Mouse (Mus musculus) kidney, embryonic 16.5 days (tissue): ENCODE measurements at regions not wholly inside any gene's neighbourhood (a gene's known extent, or its start where the extent isn't known, plus 50 kb on each side); places are given as distances from the start of the nearest gene placed in this dataset.
A peak's percentile ranks its signal among the peaks of the same experiment; 100 is the strongest.

Experiments
- ATAC-seq: fragments of 200-750 bp; cut with Nextera tagmentation; 2 replicates; pipeline ENCODE4 v1.8.0; 2017; ENCODE audit warnings: moderate TSS enrichment; ENCODE audit not compliant: low FRiP score, low TSS enrichment
- H3K27ac ChIP-seq: fragments of 300-500 bp; sonication (generic); 2 replicates; pipeline ENCODE4 v1.5.1; 2014; ENCODE audit warnings: low read length
- H3K27me3 ChIP-seq: fragments of 300-500 bp; sonication (generic); 2 replicates; pipeline ENCODE4 v1.6.1; 2014; ENCODE audit warnings: low read length, control low read depth, mixed read lengths; ENCODE audit not compliant: insufficient read depth
- H3K36me3 ChIP-seq: fragments of 300-500 bp; sonication (generic); 2 replicates; pipeline ENCODE4 v1.6.1; 2014; ENCODE audit warnings: low read length, control low read depth, mixed read lengths; ENCODE audit not compliant: insufficient read depth
- H3K4me1 ChIP-seq: fragments of 300-500 bp; sonication (generic); 2 replicates; pipeline ENCODE4 v1.6.1; 2014; ENCODE audit warnings: low read length, control low read depth, mixed read lengths; ENCODE audit not compliant: insufficient read depth
- H3K4me2 ChIP-seq: fragments of 300-500 bp; sonication (generic); replicated peaks from 2 replicates; pipeline ENCODE4 v1.6.1; 2014; ENCODE audit warnings: low read depth, low read length
- H3K4me3 ChIP-seq: fragments of 300-500 bp; sonication (generic); 2 replicates; pipeline ENCODE4 v1.5.1; 2014; ENCODE audit warnings: mild to moderate bottlenecking, low read length
- H3K9ac ChIP-seq: fragments of 300-500 bp; sonication (generic); replicated peaks from 2 replicates; pipeline ENCODE4 v1.6.1; 2014; ENCODE audit warnings: low read length
- H3K9me3 ChIP-seq: fragments of 300-500 bp; sonication (generic); 2 replicates; pipeline ENCODE4 v1.6.1; 2016; ENCODE audit warnings: low read length, control low read depth
- WGBS: fragments of 180-500 bp; shearing (Covaris S2); extraction: QIAGEN DNeasy Blood & Tissue Kit; methylation state at CpG from one replicate; pipeline ENCODE4 v1.1.7; 2014; 5-methylcytosine and 5-hydroxymethylcytosine counted together

DNA sequence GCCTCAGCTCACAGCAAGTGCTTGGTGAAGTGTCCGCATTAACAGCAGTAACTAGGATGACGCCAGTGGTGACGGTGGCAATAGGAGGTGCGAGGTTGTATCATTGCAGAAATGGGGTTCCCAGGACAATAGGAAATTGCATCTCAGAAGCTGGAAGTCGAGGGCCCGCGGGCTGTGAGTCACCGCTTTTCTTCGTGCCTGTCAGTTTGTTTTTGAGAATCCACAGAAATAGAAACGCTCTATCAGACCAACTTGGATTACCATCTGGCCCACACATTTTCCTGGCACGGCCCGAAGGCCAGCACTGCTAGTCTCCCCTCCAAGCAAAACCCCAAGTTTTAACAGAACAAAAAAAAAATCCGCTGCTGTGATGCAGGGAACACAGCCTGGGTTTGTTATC, 395.1 kb upstream of the 3110018I06Rik start:
- no peak overlapping the region for H3K4me3 ChIP-seq
- WGBS: 86% methylated on average over 13 of the region's 13 CpGs
- H3K27ac ChIP-seq: no peak overlapping the region
- no peaks in the 10 kb centered on the region for H3K27me3 ChIP-seq
- no peak overlapping the region for H3K4me2 ChIP-seq
- no peaks in the 10 kb centered on the region for H3K36me3 ChIP-seq
- H3K9me3 ChIP-seq: no peaks in the 10 kb centered on the region
- no peak for ATAC-seq
- H3K9ac ChIP-seq: no peak overlapping the region
- H3K4me1 ChIP-seq: no peaks in the 10 kb centered on the region

DNA sequence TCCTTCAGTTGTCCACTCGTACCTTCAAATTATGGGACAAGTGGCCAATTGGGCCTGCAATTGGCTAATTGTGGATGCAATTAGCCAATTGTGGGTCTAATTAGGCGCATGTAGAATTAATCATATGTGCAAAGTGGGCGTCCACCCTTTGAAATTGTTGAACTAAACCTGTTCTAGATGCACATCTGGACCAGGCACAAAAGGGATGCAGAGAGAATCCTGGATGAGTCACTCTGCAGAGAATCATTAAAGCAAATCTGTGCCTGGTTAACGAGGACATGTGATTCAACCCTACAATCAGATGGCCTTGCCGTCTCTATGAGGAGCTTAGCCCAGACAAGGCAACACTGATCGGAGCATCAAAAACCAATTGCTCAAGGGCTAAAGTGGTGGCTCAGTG, 393.0 kb upstream of the 3110018I06Rik start:
- ATAC-seq: no peak
- Histone ChIP-seq H3K27me3 (no peaks in the 10 kb centered on the region), H3K9ac (no peak overlapping the region), H3K4me1 (no peaks in the 10 kb centered on the region), H3K4me2 (no peak overlapping the region), H3K4me3 (no peak overlapping the region), H3K36me3 (no peaks in the 10 kb centered on the region), H3K27ac (no peak overlapping the region), H3K9me3 (no peaks in the 10 kb centered on the region)
- WGBS: 74% methylated on average over 6 of the region's 6 CpGs

DNA sequence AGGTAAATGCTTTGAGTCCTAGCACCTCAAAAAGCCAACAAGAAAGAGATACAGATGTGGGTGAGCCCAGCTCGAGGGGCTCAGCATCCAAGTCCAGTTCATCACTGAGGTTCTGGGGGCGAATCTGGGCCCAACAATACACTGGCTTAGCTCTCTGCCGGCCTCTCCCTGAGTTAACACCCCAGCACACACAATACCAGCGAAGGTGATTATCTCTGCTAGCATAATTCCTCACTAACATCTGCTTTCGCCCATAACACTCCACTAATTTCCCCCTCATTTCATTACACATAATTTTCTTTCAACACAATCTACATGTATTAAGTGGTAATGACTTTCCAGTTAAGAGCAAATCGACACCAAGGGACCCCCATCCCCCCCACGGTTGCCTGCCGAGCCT, 383.9 kb upstream of the 3110018I06Rik start:
- H3K36me3 ChIP-seq: no peaks in the 10 kb centered on the region
- no peak for ATAC-seq
- H3K4me3 ChIP-seq: no peak overlapping the region
- no peak overlapping the region for H3K27ac ChIP-seq
- no peak overlapping the region for H3K9ac ChIP-seq
- H3K9me3 ChIP-seq: no peaks in the 10 kb centered on the region
- H3K4me1 ChIP-seq: no peaks in the 10 kb centered on the region
- WGBS: 53% methylated on average over 8 of the region's 8 CpGs
- H3K27me3 ChIP-seq: no peaks in the 10 kb centered on the region
- H3K4me2 ChIP-seq: no peak overlapping the region

DNA sequence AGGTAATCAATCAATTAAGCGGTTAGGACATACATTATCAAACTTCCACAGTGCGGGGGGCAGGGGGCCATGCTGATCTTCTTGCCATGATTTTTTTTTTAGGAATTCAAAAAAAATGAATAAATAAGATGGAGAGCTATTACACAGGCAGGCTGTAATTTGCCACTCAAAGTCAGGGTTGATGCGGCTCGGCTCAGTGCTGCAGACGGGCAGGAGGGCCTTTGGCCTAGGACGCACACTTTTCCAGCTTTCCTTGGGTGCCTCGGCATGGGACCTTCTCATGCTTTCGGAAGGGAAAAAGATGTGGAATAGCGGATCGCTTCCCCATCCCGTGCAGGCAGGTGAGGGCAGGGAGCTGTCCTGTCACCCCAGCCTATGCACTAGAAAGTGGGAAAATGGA, 383.4 kb upstream of the 3110018I06Rik start:
- no peaks in the 10 kb centered on the region for H3K27me3 ChIP-seq
- no peak for ATAC-seq
- no peak overlapping the region for H3K27ac ChIP-seq
- H3K4me3 ChIP-seq: no peak overlapping the region
- H3K4me2 ChIP-seq: no peak overlapping the region
- H3K9me3 ChIP-seq: no peaks in the 10 kb centered on the region
- H3K36me3 ChIP-seq: no peaks in the 10 kb centered on the region
- H3K4me1 ChIP-seq: no peaks in the 10 kb centered on the region
- H3K9ac ChIP-seq: no peak overlapping the region
- WGBS: 67% methylated on average over 11 of the region's 11 CpGs

DNA sequence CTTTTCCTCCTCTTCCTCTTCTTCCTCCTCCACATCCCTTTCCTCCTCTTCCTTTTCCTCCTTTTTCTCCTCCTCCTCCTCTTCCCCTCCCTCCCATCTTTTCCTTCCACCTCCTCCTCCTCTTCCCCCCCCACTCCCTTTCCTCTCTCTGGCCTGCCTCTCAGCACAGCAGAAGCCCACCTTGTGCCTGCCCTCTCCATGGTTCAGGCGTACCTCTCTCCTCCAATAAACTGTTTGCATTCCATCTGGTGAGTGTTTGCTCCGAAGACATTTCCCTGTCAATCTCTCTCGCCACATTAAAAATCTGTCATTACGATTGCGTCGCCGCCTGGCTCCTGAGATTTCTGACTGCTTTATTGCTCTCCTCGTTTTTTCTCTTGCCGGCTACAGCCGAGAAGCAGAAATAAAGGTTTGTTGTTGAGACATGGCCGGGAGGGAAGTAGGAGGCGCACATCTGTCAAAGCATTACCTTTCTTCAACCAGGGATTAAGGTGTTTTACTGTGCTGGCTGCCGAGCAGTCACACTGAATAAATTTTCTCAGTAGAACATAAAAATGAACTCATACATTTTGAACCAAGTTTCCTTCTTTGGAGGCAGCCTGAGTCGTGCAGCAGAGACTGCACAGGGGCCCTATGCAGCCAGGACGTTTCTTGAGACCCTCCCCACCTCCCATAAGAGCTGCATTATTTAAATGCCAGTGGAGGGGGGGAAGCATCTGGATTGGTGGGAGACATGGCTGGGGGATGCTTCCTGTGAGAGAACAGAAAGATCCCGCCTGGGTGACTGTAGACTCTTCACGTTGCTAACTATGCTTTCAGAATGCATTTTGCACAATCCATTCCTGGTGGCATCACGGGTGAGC, 376.3 kb upstream of the 3110018I06Rik start:
- H3K27ac ChIP-seq: no peak overlapping the region
- H3K4me1 ChIP-seq: no peaks in the 10 kb centered on the region
- 27% methylated on average over 18 of the region's 18 CpGs for WGBS
- peak overlapping the region; percentile 19; the same call in 1 of the 2 replicates for H3K4me2 ChIP-seq
- no peaks in the 10 kb centered on the region for H3K27me3 ChIP-seq
- H3K9me3 ChIP-seq: no peaks in the 10 kb centered on the region; the same call in 1 of the 2 replicates
- H3K36me3 ChIP-seq: no peaks in the 10 kb centered on the region
- no peak overlapping the region for H3K4me3 ChIP-seq
- no peak for ATAC-seq
- no peak overlapping the region for H3K9ac ChIP-seq

DNA sequence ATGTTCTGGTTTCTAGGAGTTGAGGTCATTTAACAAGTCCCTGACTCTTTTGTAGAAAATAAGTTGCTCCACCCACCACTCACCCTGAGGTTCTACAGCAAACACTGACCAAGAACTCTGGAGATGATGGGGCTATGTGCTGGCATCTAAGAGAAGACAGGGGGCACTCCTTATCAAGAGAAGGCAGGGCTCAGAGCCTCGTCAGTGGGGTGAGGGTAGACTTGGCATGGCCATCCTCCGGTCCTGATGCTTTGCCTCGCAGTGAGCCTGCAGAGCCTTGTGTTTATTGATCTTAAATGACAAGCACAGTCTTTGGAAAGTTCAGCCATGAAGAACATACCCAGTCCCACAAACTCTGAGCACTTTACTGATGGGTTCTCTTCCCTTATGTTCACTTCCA, 370.1 kb upstream of the 3110018I06Rik start:
- Histone ChIP-seq H3K4me3 (no peak overlapping the region), H3K27ac (no peak overlapping the region), H3K4me1 (no peaks in the 10 kb centered on the region), H3K9ac (no peak overlapping the region), H3K4me2 (no peak overlapping the region), H3K9me3 (no peaks in the 10 kb centered on the region; the same call in 1 of the 2 replicates), H3K27me3 (no peaks in the 10 kb centered on the region), H3K36me3 (no peaks in the 10 kb centered on the region)
- 66% methylated on average over 3 of the region's 3 CpGs for WGBS
- ATAC-seq: no peak

DNA sequence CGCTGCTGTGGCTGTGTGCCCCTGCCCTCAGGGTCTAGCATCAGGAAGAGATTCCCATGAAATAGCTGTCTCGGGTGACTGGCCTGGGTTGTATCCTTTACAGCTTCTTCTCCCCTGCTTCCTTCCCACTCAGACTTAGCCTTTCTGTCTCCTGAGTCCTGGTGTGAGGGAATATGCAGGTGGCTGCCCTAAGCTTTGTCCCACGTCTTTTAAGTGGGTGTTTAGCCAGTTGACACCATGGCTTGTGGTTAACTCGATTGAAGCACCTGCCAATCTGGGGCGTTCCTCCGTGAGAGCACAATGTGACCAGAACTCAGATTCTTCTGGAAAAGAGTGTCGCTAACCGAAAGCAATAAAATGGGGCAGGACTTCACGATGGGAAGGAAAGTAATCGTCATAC, 369.4 kb upstream of the 3110018I06Rik start:
- 52% methylated on average over 10 of the region's 10 CpGs for WGBS
- Histone ChIP-seq H3K27ac (no peak overlapping the region), H3K4me3 (no peak overlapping the region), H3K27me3 (no peaks in the 10 kb centered on the region), H3K9me3 (no peaks in the 10 kb centered on the region), H3K4me1 (no peaks in the 10 kb centered on the region), H3K4me2 (no peak overlapping the region), H3K9ac (no peak overlapping the region), H3K36me3 (no peaks in the 10 kb centered on the region)
- no peak for ATAC-seq

DNA sequence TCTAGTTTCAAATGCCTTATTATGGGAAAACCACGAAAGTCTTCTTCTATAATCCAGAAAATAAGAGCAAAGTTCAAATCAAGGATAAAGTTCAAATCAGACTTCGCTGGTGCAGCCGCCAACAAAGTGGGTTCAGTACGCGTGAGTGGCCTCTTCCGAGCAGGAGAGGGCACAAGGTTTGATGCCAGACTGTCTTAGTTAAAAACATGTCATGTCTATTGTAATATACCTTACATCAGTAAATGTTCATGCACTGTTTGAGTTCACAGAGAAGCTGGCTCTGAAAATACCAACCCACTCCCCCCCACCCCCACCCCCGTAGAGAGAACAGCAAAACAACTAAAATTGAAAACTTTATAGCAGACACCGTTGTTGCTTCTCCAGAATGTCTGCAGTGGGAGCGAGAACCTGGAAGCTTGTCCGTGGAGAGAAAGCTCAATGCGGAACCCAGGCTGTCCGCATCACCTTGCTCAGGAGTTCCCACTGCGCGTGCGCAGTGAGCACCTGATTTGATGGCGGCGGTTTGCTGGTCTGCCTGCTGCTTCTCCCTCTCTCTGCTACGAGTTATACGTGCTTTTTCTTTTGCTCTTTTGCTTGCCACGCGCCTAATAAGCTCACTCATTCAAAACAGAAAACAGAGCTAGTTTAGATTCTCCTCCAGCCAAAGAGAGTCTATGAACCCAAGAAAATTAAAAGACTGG, 367.8 kb upstream of the 3110018I06Rik start:
- H3K36me3 ChIP-seq: no peaks in the 10 kb centered on the region
- no peaks in the 10 kb centered on the region for H3K9me3 ChIP-seq
- H3K4me3 ChIP-seq: no peak overlapping the region
- H3K27ac ChIP-seq: no peak overlapping the region
- H3K4me1 ChIP-seq: no peaks in the 10 kb centered on the region
- H3K4me2 ChIP-seq: no peak overlapping the region
- no peak overlapping the region for H3K9ac ChIP-seq
- H3K27me3 ChIP-seq: no peaks in the 10 kb centered on the region
- 91% methylated on average over 21 of the region's 21 CpGs for WGBS
- no peak for ATAC-seq

DNA sequence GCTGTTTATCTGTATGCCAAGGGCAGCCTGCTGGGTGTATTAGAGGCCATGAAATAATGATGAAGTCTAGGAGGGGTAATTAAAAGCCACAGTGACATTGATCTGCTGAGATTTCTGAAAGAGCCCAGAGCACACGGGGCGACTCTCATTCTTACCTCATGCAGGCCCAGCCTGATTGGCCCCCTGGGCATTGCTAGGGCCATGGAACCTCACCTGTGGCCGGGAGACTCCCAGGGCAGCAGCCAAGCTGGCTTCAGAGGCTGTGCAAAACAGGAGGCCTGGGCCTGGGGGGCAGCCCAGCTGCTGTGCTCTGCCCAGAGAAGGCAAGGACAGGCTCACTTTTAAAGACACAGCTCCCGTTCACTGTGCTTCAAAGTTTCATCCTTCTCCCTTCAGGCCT, 366.4 kb upstream of the 3110018I06Rik start:
- no peak overlapping the region for H3K4me2 ChIP-seq
- WGBS: 52% methylated on average over 4 of the region's 4 CpGs
- ATAC-seq: no peak

DNA sequence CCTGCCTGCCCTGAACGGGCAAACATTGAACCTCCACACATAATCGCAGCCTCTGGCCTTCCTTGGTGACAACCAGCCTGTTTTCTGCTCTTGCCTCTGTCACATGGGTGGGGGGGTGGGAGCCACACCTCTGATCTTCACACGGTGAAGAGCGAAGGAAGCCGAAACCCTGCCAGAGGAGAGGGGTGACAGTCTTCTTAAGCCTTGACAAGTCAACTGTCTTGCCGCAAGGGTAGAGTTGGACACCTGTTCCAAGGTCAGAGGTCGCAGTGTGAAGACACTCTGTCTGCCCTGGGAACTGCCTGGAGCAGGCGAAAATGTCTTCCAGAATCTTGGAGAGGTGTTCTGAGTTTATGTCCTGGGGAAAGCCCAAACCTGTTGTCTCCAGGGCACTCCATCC, 364.8 kb upstream of the 3110018I06Rik start:
- WGBS: 76% methylated on average over 8 of the region's 8 CpGs
- no peak overlapping the region for H3K9ac ChIP-seq
- no peaks in the 10 kb centered on the region for H3K27me3 ChIP-seq
- no peak for ATAC-seq
- no peaks in the 10 kb centered on the region for H3K4me1 ChIP-seq
- H3K4me3 ChIP-seq: no peak overlapping the region
- no peak overlapping the region for H3K4me2 ChIP-seq
- H3K27ac ChIP-seq: no peak overlapping the region
- no peaks in the 10 kb centered on the region for H3K36me3 ChIP-seq
- H3K9me3 ChIP-seq: no peaks in the 10 kb centered on the region

More for the DNA sequence above, 366.4 kb upstream of the 3110018I06Rik start:
- Histone ChIP-seq H3K4me3 (no peak overlapping the region), H3K27ac (no peak overlapping the region), H3K4me1 (no peaks in the 10 kb centered on the region), H3K36me3 (no peaks in the 10 kb centered on the region), H3K9ac (no peak overlapping the region), H3K9me3 (no peaks in the 10 kb centered on the region), H3K27me3 (no peaks in the 10 kb centered on the region)
